Mouse (Mus musculus) 3134 (cell line): ENCODE results near the gene Aldh6a1.

Experiments
- DNase-seq: peaks from one replicate; pipeline ENCODE4 v3.0.0-alpha.2; 2011; ENCODE audit warnings: low spot score; ENCODE audit not compliant: insufficient read length; ENCODE audit errors: extremely low read depth

Aldh6a1 gene

GRCm38 (mm10) chr12:84382369-84382768 is 68.4 kb downstream of the Aldh6a1 start:
- DNase-seq: no peak
